Mouse (Mus musculus): Measurements from ENCODE around the gene Usp19.

Gene Usp19

DNA sequence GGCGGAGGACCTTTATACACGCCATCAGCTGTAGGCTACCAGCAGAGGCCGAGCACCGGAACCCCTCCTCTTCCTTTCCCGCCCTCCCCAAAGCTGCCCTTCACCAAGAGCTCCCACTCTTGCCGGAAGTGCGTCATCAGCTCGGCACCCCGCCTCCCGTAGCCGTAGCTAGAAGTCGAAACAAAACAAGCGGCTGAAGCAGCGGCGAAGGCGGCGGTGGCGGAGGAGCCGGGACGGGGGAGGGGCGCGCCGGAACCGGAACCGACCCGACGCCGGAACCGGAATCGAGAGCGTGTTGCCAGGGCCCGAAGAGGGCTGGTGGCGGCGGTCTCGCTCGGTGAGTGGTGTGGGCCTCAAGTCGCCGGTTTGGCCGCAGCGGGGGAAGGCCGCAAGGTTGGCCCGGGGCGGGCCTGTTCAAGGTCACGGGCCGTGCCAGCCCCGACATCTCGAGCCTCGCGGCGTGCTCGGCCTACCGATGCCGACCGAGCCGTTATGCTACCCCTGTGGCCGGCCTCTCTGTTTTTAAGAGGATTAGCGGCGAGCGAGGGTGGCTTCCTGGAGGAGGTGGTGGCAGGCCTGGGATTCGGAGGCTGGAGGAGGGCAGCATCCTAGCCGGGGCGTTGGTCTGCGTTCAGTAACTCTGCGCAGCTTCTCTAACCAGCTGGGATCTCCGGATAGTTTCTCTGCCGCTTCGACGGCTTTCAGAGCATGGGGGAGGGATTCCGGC, at the start of gene Usp19:
Usp19 (plus strand) TSS at position 44 of the 727 bp plus-strand sequence.
- in situ Hi-C loops (cut with MboI; ENCODE audit: unreplicated experiment in 2 of 2), result no loop called here

DNA sequence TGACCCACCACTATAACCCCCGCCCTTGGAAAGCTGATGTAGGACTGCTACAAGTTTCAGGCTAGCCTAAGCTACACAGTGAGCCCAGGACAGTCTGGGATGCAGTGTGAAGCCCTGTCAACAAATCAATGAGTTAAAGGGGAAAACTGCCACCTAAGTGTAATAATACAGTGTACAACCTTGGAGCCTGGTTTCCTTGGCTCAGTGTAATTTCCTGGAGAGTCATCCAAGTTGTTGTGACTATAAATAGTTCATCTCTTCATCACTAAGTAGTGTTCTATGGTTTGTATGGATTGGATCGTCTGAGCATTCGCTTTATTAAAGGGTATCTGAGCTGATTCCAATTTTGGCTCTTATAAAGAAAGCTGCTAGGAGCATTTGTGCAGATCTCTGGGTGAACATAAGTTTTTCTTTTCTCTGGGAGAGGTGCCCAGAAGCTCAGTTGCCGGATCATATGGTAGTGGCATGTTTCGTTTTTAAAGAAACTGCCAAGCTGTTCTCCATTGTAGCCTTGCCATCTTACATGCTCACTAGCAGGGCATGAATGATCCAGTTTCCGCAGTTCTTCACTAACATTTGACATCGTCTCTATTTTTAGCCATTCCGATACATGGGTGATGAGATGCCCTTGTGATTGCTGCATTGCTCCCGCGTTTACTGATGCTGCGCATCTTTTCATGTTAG, 49.0 kb upstream of the Usp19 start:
- in situ Hi-C loops (cut with MboI; ENCODE audit: unreplicated experiment in 2 of 2), result no loop called here

DNA sequence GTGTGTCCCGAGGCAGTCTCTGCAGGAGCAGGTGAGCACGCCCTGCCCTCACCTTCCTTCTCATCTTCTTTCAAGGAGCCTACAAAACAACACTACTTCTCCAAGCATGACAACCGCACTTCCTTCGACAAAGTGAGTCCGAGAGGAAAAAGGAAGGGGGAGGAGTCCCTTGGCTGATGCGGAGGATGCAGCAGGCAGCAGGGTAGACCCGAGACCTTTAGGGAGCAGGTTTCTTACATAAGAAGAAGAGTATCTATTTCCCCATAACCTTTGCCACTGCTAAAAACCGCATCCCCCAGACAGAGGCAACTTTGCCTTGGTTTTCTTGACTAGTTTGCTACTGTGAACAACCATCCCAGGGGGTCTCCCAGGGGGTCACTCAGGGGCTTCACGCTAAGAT, 45.3 kb upstream of the Usp19 start:
- in situ Hi-C loops (cut with MboI; ENCODE audit: unreplicated experiment in 2 of 2), result no loop called here

DNA sequence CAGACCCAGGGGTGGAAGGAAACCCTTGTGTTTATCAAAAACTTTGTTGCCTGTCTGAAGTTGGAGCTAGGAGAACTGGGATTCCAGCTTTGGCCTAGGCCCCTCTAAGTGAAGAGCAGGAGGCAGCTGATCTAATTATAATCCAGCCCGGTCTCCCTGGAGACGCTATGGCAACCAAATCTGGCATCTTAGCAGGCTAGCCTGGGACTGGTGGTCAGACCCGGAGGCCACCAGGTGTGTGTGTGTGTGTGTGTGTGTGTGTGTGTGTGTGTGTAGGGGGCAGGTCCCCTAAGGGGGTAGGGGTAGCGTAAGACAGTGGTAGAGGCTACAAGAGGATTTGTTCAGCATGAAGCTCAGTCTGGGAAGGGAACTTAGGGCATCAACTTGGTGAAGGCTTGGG, 40.5 kb upstream of the Usp19 start:
- in situ Hi-C loops (cut with MboI; ENCODE audit: unreplicated experiment in 2 of 2), result no loop called here

DNA sequence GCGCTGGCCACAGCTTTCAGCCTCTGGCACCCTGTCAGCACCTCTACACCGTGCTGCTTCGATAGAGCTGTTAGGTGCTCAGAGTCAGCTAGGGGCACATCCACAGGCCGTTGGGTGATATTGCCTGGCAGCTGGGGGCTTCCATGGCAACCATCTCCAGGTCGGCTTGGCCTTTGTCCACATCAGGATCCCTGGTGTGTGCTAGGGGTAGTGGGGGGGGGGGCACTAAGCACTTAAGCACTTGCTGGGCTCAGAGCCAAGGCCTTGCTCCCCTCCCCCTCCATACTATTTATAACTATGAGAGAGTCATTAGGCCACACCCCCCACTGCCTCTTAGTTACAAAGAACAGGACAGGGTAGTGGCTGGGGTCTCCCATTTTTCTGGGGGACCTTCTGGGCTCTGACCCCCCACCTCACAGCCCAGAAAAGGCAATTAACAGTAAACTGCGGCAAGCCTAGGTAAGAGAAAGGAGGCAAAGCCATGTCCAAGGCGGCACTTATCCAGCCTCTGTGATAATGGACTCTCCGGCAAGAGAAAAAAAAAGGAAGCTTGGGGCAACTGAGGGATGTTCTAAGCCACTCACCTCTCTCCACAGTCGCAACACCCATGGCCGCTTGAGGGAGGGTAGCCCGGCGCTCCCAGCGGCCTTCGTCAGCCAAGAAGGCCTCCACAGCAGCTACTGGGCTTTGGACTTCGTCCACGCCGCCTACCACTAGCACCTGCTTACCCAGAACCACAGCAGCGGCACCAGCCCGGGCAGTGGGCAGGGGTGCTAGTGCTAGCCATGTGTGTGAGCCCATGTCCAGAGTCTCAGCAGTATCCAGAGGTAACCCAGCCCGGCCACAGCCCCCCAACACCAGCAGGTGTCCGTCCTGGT, 39.9 kb upstream of the Usp19 start:
- in situ Hi-C loops (cut with MboI; ENCODE audit: unreplicated experiment in 2 of 2), result no loop called here

DNA sequence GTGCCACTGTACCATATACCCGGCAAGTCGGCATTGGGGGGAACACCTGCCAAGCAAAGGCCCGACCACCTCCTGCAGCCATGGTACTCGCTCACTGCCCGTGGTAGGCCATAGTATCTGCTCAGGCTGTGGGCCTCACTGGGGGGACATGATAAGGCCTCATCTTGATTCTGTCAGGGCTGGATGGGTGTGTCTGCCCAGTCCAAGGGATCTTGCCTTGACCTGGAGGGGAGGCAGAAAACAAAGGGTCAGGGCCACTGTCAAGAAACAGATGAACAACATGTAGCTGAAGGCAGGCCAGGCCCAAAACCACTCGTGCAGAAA, 39.3 kb upstream of the Usp19 start:
- in situ Hi-C loops (cut with MboI; ENCODE audit: unreplicated experiment in 2 of 2), result no loop called here

DNA sequence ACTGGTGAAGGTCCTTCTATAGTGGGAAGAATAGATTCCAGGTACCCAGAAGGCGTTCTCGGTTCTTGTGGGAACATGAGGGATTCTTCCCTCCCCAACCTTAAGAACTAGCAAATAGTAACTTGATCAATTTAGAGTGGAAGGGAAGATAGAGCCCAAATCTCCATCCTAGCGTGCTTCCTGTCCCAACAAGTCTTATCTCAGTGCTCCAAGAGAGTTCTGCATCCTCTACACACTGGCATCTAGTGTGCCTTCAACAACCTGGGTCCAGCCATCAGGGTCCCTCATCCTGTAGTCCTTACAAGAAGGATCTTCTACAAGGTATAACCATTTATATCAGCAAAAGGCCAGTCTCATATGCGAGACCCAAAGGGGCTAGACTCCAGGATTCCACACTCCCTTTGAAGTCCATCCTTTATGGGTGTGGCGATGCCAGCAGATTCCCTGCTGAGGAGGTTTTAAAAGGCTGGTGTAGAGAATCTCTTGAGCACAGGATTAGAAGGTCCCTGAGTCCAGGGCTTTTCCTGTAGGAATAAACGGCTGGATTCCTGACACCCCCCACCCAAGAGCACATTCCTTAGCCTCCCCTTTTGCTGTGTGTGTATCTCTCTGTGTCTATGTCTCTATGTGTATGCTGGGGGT, 38.8 kb upstream of the Usp19 start:
- in situ Hi-C loops (cut with MboI; ENCODE audit: unreplicated experiment in 2 of 2), result no loop called here

DNA sequence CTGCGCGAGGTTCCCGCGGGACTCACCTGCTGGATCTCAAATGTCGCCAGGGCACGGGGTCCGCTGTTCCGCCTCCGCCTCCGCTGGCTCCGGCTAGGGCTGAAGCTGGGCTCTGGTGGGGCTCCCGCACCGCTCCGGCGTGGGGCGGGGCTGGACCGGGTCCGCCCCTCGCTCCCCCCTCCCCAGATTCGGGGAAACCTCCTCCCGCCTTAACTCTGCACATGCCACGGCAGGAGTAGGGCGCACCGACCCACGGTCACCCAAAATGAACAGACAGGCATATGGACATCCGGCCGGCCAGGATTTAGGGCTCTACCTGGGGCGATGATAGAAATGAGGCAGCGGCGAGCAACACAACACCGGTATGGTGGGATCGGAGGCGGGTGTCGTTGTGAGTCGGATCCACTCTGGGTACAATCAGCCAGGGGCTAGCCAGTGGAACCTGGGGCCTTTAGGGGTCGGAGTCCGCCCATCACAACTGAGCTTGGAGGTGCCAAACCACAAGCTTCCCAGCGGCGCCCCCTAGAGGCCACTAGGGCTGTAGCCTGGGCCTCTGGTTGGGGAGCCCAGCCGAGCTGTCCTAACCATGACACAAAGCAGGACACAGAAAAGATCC, 38.0 kb upstream of the Usp19 start:
- in situ Hi-C loops (cut with MboI; ENCODE audit: unreplicated experiment in 2 of 2), result no loop called here

DNA sequence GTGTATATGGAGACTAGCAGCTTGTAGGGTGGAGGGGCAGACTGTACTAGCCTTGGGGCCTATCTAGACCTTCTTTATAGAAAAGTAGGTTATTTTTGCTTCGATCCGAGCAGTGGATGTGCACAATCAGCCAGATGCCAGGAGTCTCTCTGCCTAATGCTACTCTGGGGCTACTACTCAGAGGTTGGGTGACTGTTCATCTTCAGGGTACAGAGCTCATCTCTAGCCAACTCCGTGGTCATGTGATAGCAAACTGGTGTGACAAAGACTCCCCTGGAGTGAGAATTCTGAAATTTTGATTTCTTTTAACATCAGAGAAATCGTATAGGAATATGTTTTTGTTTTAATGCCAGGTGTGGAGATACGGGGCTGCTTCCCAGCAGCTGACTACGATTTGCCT, 37.5 kb upstream of the Usp19 start:
- in situ Hi-C loops (cut with MboI; ENCODE audit: unreplicated experiment in 2 of 2), result no loop called here

DNA sequence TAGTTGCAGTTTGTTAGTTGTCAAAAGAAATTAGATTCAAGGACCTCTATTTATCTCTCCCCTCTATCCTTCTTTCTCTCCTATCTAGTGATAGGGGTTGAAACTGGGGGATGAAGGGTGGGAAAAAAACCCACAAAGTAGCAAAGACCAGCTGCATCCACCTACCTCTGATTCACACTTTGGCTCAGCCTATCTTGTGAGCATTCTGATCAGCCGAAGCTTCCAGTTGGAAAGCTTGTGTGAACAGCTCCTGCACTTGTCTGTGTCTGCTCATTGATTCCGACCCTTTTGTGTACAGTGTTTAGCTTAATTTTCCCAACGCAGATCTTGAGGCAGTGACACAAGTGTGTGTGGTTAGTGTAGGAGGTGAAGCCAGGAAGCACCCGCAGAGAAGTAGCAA, 36.9 kb upstream of the Usp19 start:
- in situ Hi-C loops (cut with MboI; ENCODE audit: unreplicated experiment in 2 of 2), result no loop called here

DNA sequence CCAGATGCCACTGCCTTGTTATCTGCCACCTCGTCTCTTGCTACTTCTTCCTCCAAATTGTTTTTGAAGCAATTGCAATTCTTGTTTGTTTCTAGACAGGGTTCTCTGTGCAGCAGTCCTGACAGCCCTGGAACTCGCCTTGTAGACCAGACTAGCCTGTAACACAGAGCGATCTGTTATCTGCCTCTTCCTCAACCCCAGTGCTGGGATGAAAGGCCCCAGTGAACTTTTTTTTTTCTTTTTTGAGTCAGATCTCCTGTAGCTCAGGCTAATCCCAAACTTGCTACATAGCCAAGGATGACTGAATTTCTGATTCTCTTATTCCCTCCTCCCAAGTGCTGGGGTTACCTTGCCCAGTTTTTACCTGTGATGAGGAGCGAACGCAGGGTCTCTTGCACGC, 36.0 kb upstream of the Usp19 start:
- in situ Hi-C loops (cut with MboI; ENCODE audit: unreplicated experiment in 2 of 2), result no loop called here

DNA sequence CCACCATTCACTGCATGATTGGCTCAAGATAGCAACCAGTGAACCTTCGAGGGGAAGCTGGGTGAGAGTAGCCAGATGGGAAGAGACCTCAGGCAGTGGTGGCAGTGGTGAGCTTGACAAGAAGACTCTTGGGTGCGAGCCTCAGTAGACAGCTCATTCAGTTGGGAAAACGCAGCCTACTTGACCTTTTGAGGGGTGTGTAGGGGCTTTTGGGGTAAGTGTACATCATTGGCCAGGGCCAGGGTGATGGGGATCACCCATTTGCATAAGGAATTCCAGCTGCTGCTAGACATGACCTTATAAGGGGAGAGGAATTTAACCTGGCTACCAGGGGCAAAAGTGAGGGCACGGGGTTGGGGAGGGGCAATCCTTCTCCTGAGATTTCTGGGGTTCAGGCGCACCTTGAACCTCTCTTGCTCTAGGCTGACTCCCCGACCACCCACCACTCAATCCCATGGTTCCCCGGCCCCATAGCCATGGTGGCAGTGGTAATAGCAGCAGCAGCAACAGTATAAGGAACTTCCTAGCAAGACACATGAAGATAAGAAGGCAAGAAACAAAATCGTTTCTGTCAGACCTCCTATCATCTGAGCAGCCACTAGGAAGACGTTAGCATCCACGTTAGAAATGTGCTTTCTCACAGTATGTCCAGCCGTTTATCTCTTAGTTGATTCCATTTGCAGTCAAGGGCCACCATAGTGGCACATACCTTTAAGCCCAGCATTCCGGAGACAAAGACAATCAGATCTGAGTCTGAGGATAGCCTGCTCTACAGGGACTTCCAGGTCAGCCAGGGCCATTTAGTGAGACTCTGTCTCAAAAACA, 34.4 kb upstream of the Usp19 start:
- in situ Hi-C loops (cut with MboI; ENCODE audit: unreplicated experiment in 2 of 2), result no loop called here

DNA sequence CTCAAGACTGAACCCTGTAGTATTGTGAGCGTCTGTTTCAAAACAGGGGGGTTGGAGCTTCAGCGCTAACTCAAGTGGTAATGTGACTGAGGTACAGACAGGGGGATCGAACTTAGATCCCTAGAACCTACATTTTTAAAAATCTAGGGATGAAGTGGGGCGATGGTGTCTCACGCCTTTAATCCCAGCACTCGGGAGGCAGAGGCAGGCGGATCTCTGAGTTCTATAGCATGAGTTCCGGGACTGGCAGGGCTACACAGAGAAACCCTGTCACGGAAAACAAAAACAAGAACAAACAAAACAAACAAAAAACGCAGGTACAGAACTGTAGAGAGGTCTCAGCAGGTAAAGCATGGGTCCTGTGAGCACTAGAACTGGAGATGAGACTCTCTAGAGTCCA, 33.4 kb upstream of the Usp19 start:
- in situ Hi-C loops (cut with MboI; ENCODE audit: unreplicated experiment in 2 of 2), result no loop called here

DNA sequence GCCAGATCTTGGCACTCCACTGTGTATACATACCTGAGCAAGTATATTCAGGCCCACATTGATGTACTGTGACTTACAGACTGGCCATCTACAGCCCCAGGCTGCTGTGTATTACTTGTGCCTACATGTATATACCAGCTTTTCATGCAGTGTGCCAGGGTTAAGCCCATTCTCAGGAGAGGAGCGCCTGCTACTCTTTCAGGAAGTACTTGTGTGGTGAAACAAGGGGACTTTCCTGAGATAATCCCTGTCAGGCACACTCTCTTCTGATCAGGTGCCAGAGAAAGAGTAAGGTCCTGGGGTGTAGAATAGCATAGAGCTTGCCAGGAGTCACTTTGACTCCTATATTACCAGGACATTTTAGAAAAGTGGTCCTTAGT, 30.5 kb upstream of the Usp19 start:
- in situ Hi-C loops (cut with MboI; ENCODE audit: unreplicated experiment in 2 of 2), result no loop called here

DNA sequence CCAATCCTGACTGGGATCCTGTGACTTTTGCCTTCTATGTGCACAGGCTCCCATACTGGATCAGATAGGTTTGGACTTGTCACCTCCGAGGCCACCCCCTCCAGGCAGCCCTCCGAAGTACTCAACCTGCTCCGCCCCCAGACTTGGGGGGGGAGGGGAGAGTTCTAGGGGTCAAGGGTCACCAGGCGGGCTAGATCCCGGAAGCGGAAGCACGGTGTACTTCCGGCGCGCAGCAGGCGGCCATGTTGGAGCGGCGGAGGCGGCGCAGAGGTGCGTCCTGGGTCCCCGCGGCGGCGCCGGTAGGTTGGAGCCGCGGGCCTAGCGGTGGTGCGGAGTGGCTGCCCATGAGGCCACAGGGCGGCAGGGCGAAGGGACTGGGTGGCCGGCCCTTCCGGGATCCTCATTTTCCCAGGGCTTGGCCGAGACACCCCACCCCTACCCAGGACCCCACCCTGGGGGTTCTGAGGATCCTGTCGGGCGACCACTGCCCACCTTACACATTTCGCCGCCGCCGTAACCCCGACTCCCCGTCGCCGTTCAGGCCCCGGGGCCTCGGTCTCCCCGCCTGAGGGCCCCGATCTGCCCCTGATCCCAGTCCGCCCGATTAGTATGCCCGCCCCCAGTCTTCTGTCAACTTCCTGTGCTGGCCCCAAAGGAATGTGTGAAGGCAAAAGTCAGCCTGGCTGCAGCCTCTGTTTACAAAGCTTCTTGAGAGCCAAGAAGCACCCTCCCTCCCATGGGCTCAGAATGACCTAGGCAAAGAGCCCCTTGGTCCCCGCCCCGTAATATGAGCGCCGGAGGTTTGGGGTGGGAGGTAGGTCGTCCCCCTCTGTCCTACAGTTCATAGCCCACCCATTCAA, 29.9 kb upstream of the Usp19 start, which contains the start of gene Ccdc71:
Ccdc71 (plus strand) TSS at position 209 of the 860 bp plus-strand sequence.
- in situ Hi-C loops (cut with MboI; ENCODE audit: unreplicated experiment in 2 of 2), result no loop called here

DNA sequence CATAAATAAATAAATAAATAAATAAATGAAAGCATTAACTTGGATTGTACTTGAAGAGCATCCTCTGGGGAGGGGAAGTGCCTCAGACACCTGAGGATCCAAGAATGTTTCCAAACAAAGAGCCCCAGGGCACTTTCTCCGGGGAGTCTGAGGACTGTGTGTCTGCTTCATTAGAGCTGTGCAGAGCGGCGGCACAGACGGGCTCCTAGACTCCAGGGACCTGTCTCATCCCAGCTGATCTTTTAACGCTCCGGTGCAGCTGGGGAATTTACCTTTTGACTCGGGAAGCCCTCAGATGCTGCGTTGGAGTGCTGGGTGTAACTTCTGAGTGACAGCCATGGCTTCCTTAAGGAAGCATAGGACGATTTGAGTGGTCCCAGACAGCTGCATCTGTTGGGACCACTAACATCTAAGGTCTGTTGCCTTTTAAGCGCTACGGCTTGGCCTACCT, 29.2 kb upstream of the Usp19 start, which contains the start of gene Klhdc8b:
Klhdc8b (minus strand) TSS at position 401 of the 451 bp plus-strand sequence.
- in situ Hi-C loops (cut with MboI; ENCODE audit: unreplicated experiment in 2 of 2), result no loop called here

DNA sequence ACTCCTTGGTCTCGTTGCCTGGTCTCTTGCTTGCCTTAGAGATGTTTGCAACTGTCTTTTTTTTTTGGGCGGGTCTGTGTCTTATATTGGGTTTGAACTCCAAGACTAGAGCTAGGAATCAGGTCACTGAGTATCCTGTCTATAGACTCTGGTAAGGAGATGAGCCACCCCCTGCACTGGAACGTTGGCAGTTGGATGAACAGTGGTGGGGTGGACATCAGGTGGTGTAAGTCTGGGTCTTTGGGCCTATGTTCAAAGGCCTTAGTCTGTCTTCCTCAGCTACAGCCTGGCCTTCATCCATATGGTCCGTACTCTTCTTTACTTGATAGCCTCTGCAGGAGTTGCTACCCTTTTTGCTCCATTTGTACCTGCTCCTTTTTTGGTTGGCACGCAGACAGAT, 28.7 kb upstream of the Usp19 start:
- in situ Hi-C loops (cut with MboI; ENCODE audit: unreplicated experiment in 2 of 2), result no loop called here

DNA sequence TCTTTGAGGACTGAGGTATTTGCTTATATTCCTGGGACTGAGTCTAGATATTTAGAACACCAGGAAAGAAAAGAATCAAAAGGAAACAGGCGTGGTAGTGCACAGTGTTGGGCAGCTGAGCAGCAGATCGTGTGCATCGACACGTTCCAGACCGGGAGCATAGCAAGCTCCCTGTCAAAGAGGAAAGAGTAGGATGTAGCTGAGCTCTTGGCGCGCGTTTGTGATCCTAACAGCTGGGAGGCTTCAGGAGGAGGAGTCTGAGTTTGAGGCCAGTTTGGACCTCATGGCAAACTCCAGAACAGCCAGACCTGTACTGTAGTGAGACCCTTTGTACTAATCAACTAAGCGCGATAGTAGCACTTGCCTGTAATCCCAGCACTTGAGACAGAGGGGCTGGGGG, 28.2 kb upstream of the Usp19 start:
- in situ Hi-C loops (cut with MboI; ENCODE audit: unreplicated experiment in 2 of 2), result no loop called here

DNA sequence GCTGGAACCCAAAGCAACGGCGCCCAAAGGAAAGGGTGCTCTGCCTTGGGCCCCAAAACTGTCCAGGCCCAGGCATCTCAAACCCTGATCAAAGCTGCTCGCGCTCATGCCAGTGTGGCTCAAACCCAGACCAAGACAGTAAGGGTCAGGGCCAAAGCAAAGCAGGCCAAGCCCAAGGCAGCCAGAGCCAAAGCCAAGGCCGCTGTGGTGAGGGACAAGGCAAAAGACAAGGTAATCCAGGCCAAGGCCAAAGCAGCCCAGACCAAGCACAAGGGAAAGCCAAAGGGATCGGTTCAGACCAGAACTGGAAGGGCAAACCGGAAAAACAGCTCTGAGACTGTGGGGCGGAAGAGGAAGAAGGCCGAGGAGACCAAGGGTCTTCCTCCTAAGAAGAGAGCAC, 26.7 kb upstream of the Usp19 start:
- in situ Hi-C loops (cut with MboI; ENCODE audit: unreplicated experiment in 2 of 2), result no loop called here

All from v-Abl transformed pro-B cells (cell line).